Mouse (Mus musculus) forebrain, embryonic 11.5 days (tissue): ENCODE measurements at regions not wholly inside any gene's neighbourhood (a gene's known extent, or its start where the extent isn't known, plus 50 kb on each side); places are given as distances from the start of the nearest gene placed in this dataset.

Experiments
- ATAC-seq: fragments of 200-750 bp; cut with Nextera tagmentation; replicated peaks from 2 replicates; pipeline ENCODE4 v1.8.0; 2017; ENCODE audit warnings: moderate TSS enrichment; ENCODE audit not compliant: low FRiP score
- DNase-seq: peaks from one replicate; pipeline ENCODE4 v3.0.0-alpha.2; 2017; ENCODE audit warnings: low spot score
- H3K27ac ChIP-seq: fragments of 300-500 bp; sonication (generic); 2 replicates; pipeline ENCODE4 v1.5.1; 2014; ENCODE audit warnings: low read depth, low read length
- H3K27me3 ChIP-seq: fragments of 300-500 bp; sonication (generic); 2 replicates; pipeline ENCODE4 v1.6.1; 2014; ENCODE audit warnings: mild to moderate bottlenecking, low read length, mixed read lengths; ENCODE audit not compliant: control insufficient read depth, insufficient read depth
- H3K36me3 ChIP-seq: fragments of 300-500 bp; sonication (generic); 2 replicates; pipeline ENCODE4 v1.6.1; 2014; ENCODE audit warnings: mild to moderate bottlenecking, low read length, moderate library complexity, mixed read lengths; ENCODE audit not compliant: control insufficient read depth, insufficient read depth
- H3K4me1 ChIP-seq: fragments of 300-500 bp; sonication (generic); replicated peaks from 2 replicates; pipeline ENCODE4 v1.6.1; 2014; ENCODE audit warnings: low read length, mixed read lengths; ENCODE audit not compliant: control insufficient read depth, insufficient read depth
- H3K4me2 ChIP-seq: fragments of 300-500 bp; sonication (generic); 2 replicates; pipeline ENCODE4 v1.6.1; 2014; ENCODE audit warnings: low read depth, mild to moderate bottlenecking, low read length, moderate library complexity, mixed read lengths; ENCODE audit not compliant: severe bottlenecking
- H3K4me3 ChIP-seq: fragments of 300-500 bp; sonication (generic); 2 replicates; pipeline ENCODE4 v1.5.1; 2014; ENCODE audit warnings: low read depth, low read length
- H3K9ac ChIP-seq: fragments of 300-500 bp; sonication (generic); 2 replicates; pipeline ENCODE4 v1.6.1; 2014; ENCODE audit warnings: low read length
- H3K9me3 ChIP-seq: fragments of 300-500 bp; sonication (generic); 2 replicates; pipeline ENCODE4 v1.6.1; 2016; ENCODE audit warnings: low read length, mixed read lengths; ENCODE audit not compliant: control insufficient read depth
- WGBS: fragments of 180-500 bp; shearing (Covaris S2); extraction: QIAGEN DNeasy Blood & Tissue Kit; methylation state at CpG from one replicate; pipeline ENCODE4 v1.1.7; 2014; 5-methylcytosine and 5-hydroxymethylcytosine counted together

- no peak for ATAC-seq
- WGBS = 73% methylated on average over 2 of the region's 2 CpGs
- Histone ChIP-seq H3K4me1 (no peaks in the 10 kb centered on the region), H3K9ac (no peak overlapping the region), H3K4me3 (no peak overlapping the region), H3K27ac (no peak overlapping the region), H3K4me2 (no peak overlapping the region), H3K9me3 (no peaks in the 10 kb centered on the region), H3K27me3 (no peaks in the 10 kb centered on the region), H3K36me3 (no peaks in the 10 kb centered on the region)
- DNase-seq = no peak
Observed at GRCm38 (mm10) chr15:59773983-59774382, 242.4 kb downstream of the 4933412E24Rik start.

GRCm38 (mm10) chr15:59772595-59772994 is 243.8 kb downstream of the 4933412E24Rik start:
- DNase-seq = no peak

DNA sequence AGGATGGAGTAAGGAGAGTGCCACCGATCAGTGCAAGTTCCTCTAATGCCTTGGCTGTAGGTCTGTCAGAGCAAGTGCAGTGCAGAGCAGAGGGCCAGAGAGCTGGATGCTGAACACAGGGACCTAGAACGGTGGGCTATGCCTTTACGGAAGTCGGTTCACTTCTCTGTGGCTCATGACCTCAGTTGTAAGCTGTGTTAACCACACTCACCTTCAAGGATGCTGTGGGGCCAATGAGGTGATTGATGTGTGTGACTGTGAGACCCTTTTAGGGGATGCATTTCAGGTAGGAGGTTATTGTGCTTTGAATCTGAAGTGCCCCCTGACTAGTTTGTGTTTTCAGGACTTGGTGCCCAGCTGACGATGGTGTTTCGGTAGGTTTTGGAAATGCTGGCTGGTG is 254.4 kb downstream of the 4933412E24Rik start:
- Histone ChIP-seq H3K4me1 (no peaks in the 10 kb centered on the region), H3K4me2 (no peak overlapping the region), H3K36me3 (no peaks in the 10 kb centered on the region), H3K9me3 (no peaks in the 10 kb centered on the region), H3K4me3 (no peak overlapping the region), H3K27ac (no peak overlapping the region), H3K9ac (no peak overlapping the region), H3K27me3 (no peaks in the 10 kb centered on the region)
- ATAC-seq (no peak), DNase-seq (no peak)
- 92% methylated on average over 6 of the region's 6 CpGs for WGBS

More at GRCm38 (mm10) chr15:59772595-59772994, 243.8 kb downstream of the 4933412E24Rik start:
- Histone ChIP-seq H3K27ac (no peak overlapping the region), H3K9ac (no peak overlapping the region), H3K4me2 (no peak overlapping the region), H3K27me3 (no peaks in the 10 kb centered on the region), H3K4me1 (no peaks in the 10 kb centered on the region), H3K36me3 (no peaks in the 10 kb centered on the region), H3K9me3 (no peaks in the 10 kb centered on the region), H3K4me3 (no peak overlapping the region)
- WGBS = 87% methylated on average over 2 of the region's 2 CpGs
- ATAC-seq = no peak

- Histone ChIP-seq H3K9ac (no peak overlapping the region), H3K27ac (no peak overlapping the region), H3K27me3 (no peaks in the 10 kb centered on the region), H3K4me3 (no peak overlapping the region), H3K4me2 (no peak overlapping the region), H3K4me1 (no peaks in the 10 kb centered on the region), H3K9me3 (no peaks in the 10 kb centered on the region), H3K36me3 (no peaks in the 10 kb centered on the region)
- WGBS = 92% methylated on average over 5 of the region's 5 CpGs
- no peak for ATAC-seq
- DNase-seq = no peak
Observed at GRCm38 (mm10) chr15:59760490-59760889, 255.9 kb downstream of the 4933412E24Rik start.

- Histone ChIP-seq H3K4me1 (no peaks in the 10 kb centered on the region), H3K4me2 (no peak overlapping the region), H3K27ac (no peak overlapping the region), H3K36me3 (no peaks in the 10 kb centered on the region), H3K9ac (no peak overlapping the region), H3K9me3 (no peaks in the 10 kb centered on the region), H3K4me3 (no peak overlapping the region), H3K27me3 (no peaks in the 10 kb centered on the region)
- no peak for ATAC-seq
- WGBS = 44% methylated on average over 4 of the region's 4 CpGs
- DNase-seq = no peak
Observed at GRCm38 (mm10) chr15:59759566-59759965, 256.8 kb downstream of the 4933412E24Rik start.

- Histone ChIP-seq H3K9ac (no peak overlapping the region), H3K27me3 (no peaks in the 10 kb centered on the region), H3K9me3 (no peaks in the 10 kb centered on the region), H3K4me3 (no peak overlapping the region), H3K36me3 (no peaks in the 10 kb centered on the region), H3K27ac (no peak overlapping the region), H3K4me2 (no peak overlapping the region), H3K4me1 (no peaks in the 10 kb centered on the region)
- WGBS = 78% methylated on average over 2 of the region's 2 CpGs
- no peak for ATAC-seq
- no peak for DNase-seq
Observed at GRCm38 (mm10) chr15:59758971-59759370, 257.4 kb downstream of the 4933412E24Rik start.

GRCm38 (mm10) chr15:59756141-59756540 is 260.3 kb downstream of the 4933412E24Rik start:
- no peak for DNase-seq
- ATAC-seq = no peak
- no peak overlapping the region for H3K4me2 ChIP-seq
- no peaks in the 10 kb centered on the region for H3K27me3 ChIP-seq
- H3K27ac ChIP-seq = no peak overlapping the region
- no peaks in the 10 kb centered on the region for H3K9me3 ChIP-seq
- no peaks in the 10 kb centered on the region for H3K4me1 ChIP-seq
- H3K9ac ChIP-seq = no peak overlapping the region
- H3K36me3 ChIP-seq = no peaks in the 10 kb centered on the region
- 81% methylated on average over 6 of the region's 6 CpGs for WGBS
- no peak overlapping the region for H3K4me3 ChIP-seq

GRCm38 (mm10) chr15:59754906-59755305 is 261.5 kb downstream of the 4933412E24Rik start:
- H3K27me3 ChIP-seq = no peaks in the 10 kb centered on the region
- DNase-seq (no peak), ATAC-seq (no peak)
- no peak overlapping the region for H3K4me2 ChIP-seq
- H3K9me3 ChIP-seq = no peaks in the 10 kb centered on the region
- H3K9ac ChIP-seq = no peak overlapping the region
- no peaks in the 10 kb centered on the region for H3K4me1 ChIP-seq
- no peak overlapping the region for H3K4me3 ChIP-seq
- no peak overlapping the region for H3K27ac ChIP-seq
- no peaks in the 10 kb centered on the region for H3K36me3 ChIP-seq
- WGBS = 73% methylated on average over 13 of the region's 13 CpGs

DNA sequence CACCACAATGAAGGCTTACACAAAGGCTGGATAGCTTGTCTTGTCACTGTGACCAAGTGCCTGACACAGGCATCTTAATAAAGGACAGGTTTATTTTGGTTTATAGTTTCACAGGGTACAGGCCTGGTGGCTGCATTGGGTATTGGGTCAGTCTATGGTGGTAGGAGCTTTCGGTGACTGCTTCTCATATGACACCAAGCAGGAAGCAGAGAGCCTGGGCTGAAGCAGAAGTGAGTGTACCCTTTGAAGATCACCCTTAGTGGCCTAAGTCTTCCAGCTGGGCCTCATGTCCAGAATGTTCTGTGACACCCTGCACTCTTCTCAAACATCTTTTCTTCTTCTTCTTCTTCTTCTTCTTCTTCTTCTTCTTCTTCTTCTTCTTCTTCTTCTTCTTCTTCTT is 264.1 kb downstream of the 4933412E24Rik start:
- 100% methylated on average over 1 of the region's 1 CpGs for WGBS
- Histone ChIP-seq H3K4me3 (no peak overlapping the region), H3K36me3 (no peaks in the 10 kb centered on the region), H3K4me2 (no peak overlapping the region), H3K4me1 (no peaks in the 10 kb centered on the region), H3K27me3 (no peaks in the 10 kb centered on the region), H3K9me3 (no peaks in the 10 kb centered on the region), H3K9ac (no peak overlapping the region), H3K27ac (no peak overlapping the region)
- DNase-seq (no peak), ATAC-seq (no peak)
